Mouse (Mus musculus) thymus, postnatal 25 days (tissue): ENCODE measurements around the gene Gpat3.

ENCODE experiments used
- DNase-seq: peaks from one replicate; pipeline ENCODE4 v3.0.0; 2022

Gene Gpat3

GRCm38 (mm10) chr5:100917252-100917774 lies 71.8 kb downstream of the Gpat3 start:
- peak; percentile 75 for DNase-seq

DNA sequence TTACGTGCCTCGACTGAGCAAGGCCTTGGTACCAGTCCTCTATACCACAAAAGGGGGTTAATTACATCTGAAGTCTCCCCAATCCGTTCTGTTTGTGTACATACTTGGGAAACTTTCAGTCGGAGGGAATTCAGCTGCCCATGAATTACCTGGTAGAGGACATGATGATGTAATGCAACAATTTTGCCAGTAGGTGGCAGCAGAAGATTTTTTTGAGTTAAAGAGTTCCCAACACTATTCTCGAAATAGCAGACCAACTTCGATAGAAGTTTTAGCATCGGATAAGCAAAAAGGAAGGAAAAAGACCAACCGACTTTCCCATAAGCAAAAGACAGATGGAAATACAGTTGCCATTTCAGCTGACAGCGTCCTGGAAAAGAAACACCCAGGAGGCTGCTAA lies 73.6 kb downstream of the Gpat3 start:
- peak; percentile 45 for DNase-seq

- DNase-seq = no peak
Measured at GRCm38 (mm10) chr5:100929698-100930097, 84.2 kb downstream of the Gpat3 start.

DNA sequence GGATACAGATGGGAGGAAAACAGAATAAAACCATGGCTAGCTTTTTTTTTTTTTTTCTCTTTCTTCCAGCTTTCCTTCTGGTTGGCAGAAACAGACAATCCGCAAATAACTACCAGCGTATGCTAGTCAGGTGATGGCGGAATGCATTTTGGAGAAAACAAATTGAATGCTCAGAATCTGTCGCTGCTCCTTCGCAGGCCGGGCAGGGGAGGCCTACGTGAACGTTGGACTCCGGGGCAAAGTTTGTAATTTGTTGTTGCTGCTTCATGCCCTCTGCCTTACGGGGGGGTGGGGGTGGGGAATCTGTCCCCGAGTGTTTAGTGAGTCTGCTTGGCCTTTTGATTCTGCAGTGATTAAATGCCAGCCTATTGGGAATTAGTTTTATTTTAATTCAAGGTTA lies 98.2 kb downstream of the Gpat3 start:
- DNase-seq = no peak

GRCm38 (mm10) chr5:100945336-100945735 lies 99.8 kb downstream of the Gpat3 start:
- no peak for DNase-seq
